Mouse (Mus musculus) spleen, adult 2 months (tissue): ENCODE data around the gene Pomt1.

Experiments
- CTCF ChIP-seq: fragments of 200-500 bp; IDR thresholded peaks from 2 replicates; pipeline ENCODE4 v1.5.1; 2011; ENCODE audit warnings: mild to moderate bottlenecking, inconsistent platforms; ENCODE audit not compliant: insufficient read depth, insufficient read length, insufficient replicate concordance; ENCODE audit errors: extremely low read depth
- POLR2A ChIP-seq: fragments of 200-500 bp; IDR thresholded peaks from 2 replicates; pipeline ENCODE4 v1.6.1; 2011; ENCODE audit warnings: low read depth, low read length, inconsistent platforms

DNA sequence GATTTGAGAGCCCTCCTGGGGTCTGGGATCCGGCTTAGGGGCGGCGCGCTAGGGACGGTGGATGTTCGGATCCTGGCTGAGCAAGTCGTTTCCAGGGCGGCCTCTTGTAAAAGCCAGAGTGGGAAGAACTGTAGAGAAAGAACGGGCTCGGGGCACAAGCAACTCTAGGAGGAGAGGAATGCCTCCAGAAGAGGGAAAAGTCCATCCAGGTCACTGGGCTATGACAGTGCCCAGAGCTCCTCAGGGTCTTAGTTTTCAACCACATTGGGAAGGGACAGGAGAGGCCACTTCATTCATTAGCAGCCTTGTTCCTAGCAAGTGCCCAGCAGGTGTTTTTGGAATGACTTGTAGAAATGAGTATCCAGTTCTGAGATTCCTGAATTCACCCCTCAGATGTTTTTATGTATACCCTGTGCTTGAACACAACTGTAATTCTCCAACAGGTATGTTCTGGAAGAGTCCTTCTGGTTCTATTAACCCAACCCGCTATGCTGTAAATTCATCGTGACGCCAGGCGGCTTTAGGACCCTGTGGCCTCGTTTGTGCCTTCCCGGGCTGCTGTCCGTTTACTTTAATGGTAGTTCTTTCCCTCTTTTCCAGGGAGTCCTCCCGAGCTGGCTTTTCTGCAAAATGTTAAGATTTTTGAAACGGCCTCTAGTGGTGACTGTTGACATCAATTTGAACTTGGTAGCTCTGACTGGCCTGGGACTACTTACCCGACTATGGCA lies 534 bp downstream of the Pomt1 start:
- TF ChIP-seq CTCF, result no peak
- TF ChIP-seq POLR2A, result no peak
